Mouse (Mus musculus) thymus, adult 2 months (tissue): Measurements from ENCODE around the gene Ezh1. TPM values are rescaled to one million over a fixed set of nuclear protein-coding genes. Genes with fewer than 3 reads are reported as not detected.

ENCODE experiments used
- DNase-seq: peaks from one replicate; pipeline ENCODE4 v3.0.0; 2021
- H3K27ac ChIP-seq: fragments of 200-500 bp; 2 replicates; pipeline ENCODE4 v1.5.1; 2012; ENCODE audit warnings: low read length, control low read depth; ENCODE audit not compliant: control insufficient read depth, insufficient read depth
- H3K27me3 ChIP-seq: fragments of 200-500 bp; 2 replicates; pipeline ENCODE4 v1.6.1; 2012; ENCODE audit warnings: mild to moderate bottlenecking, low read length, moderate library complexity, mixed read lengths; ENCODE audit not compliant: control insufficient read depth, insufficient read depth
- H3K36me3 ChIP-seq: fragments of 200-500 bp; 2 replicates; pipeline ENCODE4 v1.6.1; 2012; ENCODE audit warnings: mild to moderate bottlenecking, low read length, moderate library complexity; ENCODE audit not compliant: control insufficient read depth, insufficient read depth
- H3K4me1 ChIP-seq: fragments of 200-500 bp; replicated peaks from 2 replicates; pipeline ENCODE4 v1.6.1; 2012; ENCODE audit warnings: low read length; ENCODE audit not compliant: control insufficient read depth, insufficient read depth
- H3K4me3 ChIP-seq: fragments of 200-500 bp; 2 replicates; pipeline ENCODE4 v1.5.1; 2012; ENCODE audit warnings: mild to moderate bottlenecking, low read length, control low read depth, moderate library complexity; ENCODE audit not compliant: control insufficient read depth, insufficient read depth
- CTCF ChIP-seq: fragments of 200-500 bp; IDR thresholded peaks from 2 replicates; pipeline ENCODE4 v1.5.1; 2012; ENCODE audit warnings: mild to moderate bottlenecking, control low read depth, low read length, moderate library complexity, borderline replicate concordance; ENCODE audit not compliant: control insufficient read depth, poor library complexity, insufficient read depth; ENCODE audit errors: extremely low read depth
- POLR2A ChIP-seq: fragments of 200-500 bp; IDR thresholded peaks from 2 replicates; pipeline ENCODE4 v1.6.1; 2012; ENCODE audit warnings: mild to moderate bottlenecking, low read length, control low read depth, moderate library complexity; ENCODE audit not compliant: control insufficient read depth, poor library complexity, insufficient read depth; ENCODE audit errors: extremely low read depth
- WGBS: fragments of 180-500 bp; shearing (Covaris S2); methylation state at CpG from one replicate; pipeline ENCODE4 v1.1.7; 2018; 5-methylcytosine and 5-hydroxymethylcytosine counted together
- polyA plus RNA-seq: library from polyadenylated mRNA; depleted of rRNA; stranded (reverse); fragments of >200 nt; gene quantifications from 2 replicates; pipeline ENCODE4 v1.2.3, GENCODE M21; 2012

The Ezh1 gene
- polyA plus RNA-seq, 1 experiment: 43.3 TPM

DNA sequence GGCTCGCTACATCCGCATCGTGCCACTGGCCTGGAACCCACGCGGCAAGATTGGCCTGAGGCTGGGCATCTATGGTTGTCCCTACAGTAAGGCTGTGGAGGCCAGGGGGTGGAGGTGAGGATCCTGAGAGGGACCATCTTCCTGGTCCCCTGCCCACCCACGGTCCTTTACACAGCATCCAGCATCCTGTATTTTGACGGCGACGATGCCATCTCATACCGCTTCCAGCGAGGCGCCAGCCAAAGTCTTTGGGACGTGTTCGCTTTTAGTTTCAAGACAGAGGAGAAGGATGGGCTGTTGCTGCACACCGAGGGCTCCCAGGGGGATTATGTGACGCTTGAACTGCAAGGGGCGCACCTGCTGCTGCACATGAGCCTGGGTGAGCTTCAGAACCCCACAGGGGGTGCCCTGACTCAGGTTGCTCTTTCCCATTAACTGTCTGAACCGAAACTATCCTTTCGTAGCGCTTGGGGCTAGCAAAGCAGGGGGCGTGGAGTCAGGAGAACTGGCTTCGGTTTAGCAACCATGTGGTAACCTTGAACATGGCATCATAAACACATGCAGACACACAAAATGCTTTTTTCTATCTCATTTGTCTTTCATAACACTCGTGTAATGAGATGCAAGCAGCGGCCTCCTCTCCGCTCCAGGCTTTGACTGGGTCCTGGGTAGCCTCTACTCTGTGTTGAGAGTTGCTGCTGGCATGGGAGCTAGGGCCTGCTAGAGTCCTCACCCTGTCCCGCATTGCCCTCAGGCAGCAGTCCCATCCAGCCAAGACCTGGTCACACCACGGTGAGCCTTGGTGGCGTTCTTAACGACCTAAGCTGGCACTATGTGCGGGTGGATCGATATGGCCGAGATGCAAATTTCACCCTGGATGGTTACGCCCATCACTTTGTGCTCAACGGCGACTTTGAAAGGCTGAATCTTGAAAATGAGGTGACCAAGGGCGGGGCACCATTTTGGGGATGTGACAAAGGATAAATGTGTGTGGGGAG is 47.9 kb downstream of the Ezh1 start:
- H3K27ac ChIP-seq: no peak overlapping the region
- H3K4me1 ChIP-seq: peaks cover 18% of the 10 kb centered on the region
- TF ChIP-seq CTCF (no peak), POLR2A (no peak)
- no peaks in the 10 kb centered on the region for H3K36me3 ChIP-seq
- DNase-seq: no peak
- 76% methylated on average over 36 of the region's 36 CpGs for WGBS
- H3K27me3 ChIP-seq: peaks cover 9% of the 10 kb centered on the region; the same call in 1 of the 2 replicates
- no peak overlapping the region for H3K4me3 ChIP-seq

DNA sequence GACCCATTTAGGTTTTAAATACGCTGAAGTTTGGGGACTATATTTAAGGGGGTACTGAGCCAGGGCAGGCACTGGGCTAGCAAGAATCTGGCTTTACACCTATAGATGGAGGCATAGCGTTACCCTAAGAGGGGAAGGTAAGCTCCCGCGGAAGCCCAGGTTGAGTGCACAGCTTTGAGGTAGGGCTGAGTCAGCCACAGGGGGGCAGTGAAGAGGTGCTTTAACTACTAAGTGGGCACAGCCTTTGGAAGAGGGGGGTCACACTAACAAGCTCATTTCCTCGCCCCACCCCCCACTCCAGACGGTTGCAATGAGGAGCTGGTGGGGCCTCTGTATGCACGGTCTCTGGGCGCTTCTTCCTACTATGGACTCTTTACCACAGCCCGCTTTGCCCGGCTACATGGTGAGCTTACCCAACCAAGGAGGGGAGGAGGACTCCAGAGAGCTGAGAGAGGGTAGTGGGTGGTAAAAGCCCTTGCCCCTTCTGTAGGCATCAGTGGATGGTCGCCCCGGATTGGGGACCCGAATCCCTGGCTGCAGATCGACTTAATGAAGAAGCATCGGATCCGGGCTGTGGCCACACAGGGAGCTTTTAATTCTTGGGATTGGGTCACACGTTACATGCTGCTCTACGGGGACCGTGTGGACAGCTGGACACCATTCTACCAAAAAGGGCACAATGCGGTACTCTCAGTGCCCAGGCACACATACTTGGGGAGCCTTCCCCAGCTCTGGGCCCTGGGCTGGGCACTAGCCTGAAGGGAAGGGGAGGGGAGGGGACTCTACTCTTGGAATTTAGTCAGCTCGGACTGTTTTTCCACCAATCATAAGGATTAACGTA is 49.1 kb downstream of the Ezh1 start:
- 41% methylated on average over 22 of the region's 22 CpGs for WGBS
- TF ChIP-seq CTCF: peak; percentile 73
- TF ChIP-seq POLR2A: no peak
- Histone ChIP-seq H3K27ac (no peak overlapping the region), H3K36me3 (no peaks in the 10 kb centered on the region), H3K27me3 (peaks cover 16% of the 10 kb centered on the region; the same call in 1 of the 2 replicates), H3K4me3 (no peak overlapping the region), H3K4me1 (peaks cover 24% of the 10 kb centered on the region)
- DNase-seq: peak; percentile 81

DNA sequence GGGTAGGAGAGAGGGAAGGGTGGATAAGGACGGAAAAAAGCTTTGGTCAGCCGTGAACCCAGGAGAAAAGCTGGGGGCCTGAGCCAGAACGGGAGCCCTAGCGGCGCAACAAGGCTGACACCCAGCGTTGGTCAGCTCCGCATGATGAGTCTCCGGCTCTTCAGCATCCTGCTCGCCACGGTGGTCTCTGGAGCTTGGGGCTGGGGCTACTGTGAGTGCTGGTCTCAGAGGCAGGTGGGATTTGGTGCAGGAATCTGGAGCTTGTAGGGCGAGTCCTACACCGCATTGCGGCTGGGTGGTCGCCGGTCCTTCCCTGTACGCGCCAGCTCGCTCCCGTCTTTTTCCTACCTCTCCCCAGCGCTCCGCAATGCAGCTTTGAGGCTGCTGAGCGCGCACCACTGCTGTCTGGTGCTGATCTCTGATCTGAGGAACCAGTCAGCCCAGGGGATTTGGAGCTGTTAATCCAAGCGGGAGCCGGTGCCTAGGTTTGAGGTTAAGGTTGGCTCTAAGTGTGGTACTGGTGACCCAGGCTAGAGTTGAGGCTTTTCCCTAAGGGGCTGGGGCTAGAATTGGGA is 50.1 kb downstream of the Ezh1 start:
- Histone ChIP-seq H3K27ac (no peak overlapping the region), H3K4me3 (no peak overlapping the region), H3K27me3 (peaks cover 20% of the 10 kb centered on the region; the same call in 1 of the 2 replicates), H3K4me1 (peaks cover 25% of the 10 kb centered on the region), H3K36me3 (no peaks in the 10 kb centered on the region)
- no peak for TF ChIP-seq POLR2A
- no peak for TF ChIP-seq CTCF
- WGBS: 7% methylated on average over 25 of the region's 25 CpGs
- DNase-seq: no peak

DNA sequence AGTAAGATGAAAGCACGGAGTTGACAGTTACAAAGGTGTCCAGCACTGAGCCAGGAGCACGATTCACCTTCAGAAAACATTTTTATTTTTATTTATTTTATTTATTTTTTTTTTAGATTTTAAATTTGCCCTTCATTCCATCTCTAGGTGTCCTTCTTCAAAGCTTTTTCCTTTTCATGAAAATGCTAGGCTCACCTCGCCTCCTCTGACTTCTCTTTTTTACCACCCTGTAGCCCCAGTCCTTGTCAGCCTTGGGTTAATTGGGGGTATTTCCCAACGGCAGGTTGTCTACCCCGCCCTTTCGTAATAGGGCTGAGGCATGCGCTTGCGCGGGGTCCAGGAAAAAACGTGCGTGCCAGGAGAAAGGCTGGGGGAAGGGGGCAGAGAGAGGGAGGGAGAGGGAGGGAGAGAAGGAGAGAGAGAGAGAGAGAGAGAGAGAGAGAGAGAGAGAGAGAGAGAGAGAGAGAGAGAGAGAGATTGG is 50.6 kb downstream of the Ezh1 start:
- H3K27ac ChIP-seq: no peak overlapping the region
- no peak for DNase-seq
- no peak overlapping the region for H3K4me3 ChIP-seq
- H3K36me3 ChIP-seq: no peaks in the 10 kb centered on the region
- peaks cover 28% of the 10 kb centered on the region for H3K4me1 ChIP-seq
- no peak for TF ChIP-seq CTCF
- no peak for TF ChIP-seq POLR2A
- H3K27me3 ChIP-seq: peaks cover 22% of the 10 kb centered on the region
- WGBS: 4% methylated on average over 11 of the region's 11 CpGs

DNA sequence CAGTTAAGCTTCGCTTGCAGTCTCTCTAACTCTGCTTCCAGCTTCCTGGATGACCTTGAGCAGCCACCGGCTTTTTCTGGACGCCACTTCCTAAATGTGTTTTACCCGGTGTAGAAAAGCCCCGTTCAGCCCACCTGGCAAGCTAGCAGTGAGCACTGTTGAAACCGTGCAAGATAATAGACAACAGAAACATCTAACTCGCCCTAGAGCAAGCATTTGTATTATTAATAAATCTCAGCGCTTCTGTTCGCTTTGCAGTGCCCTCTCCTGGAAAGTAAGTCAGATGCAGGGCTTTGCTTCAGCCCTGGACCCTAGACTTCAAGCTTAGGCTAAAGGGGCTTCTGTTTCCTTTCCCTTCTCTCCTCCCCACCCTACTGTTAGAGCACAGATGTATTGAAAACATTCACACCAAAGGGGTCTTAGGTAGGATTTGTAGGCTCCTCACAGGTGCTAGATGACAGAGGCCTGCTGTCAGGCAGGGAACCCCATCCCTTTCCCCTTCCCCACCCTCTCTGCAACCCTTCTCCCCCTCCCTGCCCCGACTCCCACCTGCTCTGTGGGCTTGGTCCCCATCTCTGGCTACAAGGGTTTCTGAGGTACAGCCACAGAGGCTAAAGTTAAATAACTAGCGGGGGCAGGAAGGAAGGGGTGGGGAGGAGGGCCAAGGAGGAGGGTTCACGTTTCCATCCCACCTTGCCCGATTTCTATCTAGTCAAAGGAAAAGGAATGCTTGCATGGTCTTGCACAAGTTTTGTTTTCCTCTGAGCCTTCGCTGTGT is 51.2 kb downstream of the Ezh1 start, which contains the start of gene Ccr10:
Gene Ccr10, minus strand, starts transcription at position 593 of the 778 bp plus-strand sequence.
- TF ChIP-seq POLR2A (no peak), CTCF (no peak)
- H3K4me1 ChIP-seq: peaks cover 28% of the 10 kb centered on the region
- no peak within 1 kb of the TSS for H3K4me3 ChIP-seq
- peaks cover 28% of the 10 kb centered on the region for H3K27me3 ChIP-seq
- no peaks in the 10 kb centered on the region for H3K36me3 ChIP-seq
- H3K27ac ChIP-seq: no peak within 1 kb of the TSS
- WGBS: 15% methylated on average over 14 of the region's 14 CpGs
- DNase-seq: no peak
